In the genomic region with DNA sequence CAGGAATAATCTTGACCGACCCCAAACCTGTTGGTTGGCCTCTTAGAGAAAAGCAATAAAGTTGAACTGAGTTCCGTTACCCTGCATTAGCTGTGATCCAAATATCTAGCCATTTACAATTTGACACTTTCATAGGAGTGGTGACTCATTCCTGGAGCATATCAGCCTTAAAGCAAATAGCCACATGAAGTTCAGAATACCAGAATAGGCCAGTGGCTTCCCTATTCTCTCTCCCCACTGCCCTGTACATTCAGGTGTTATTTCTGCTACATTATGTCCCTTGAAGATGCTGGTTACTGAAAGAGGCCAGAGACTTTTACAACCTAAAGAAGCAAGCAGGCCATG, we compare ENCODE assay signal across 13 mouse cellular contexts.
DNase-seq lines count a peak whose midpoint lies in the region; ATAC-seq and TF ChIP-seq lines count a peak whose summit lies in the region.
"Had no signal": no experiment of that assay in that cellular context is flagged by ENCODE, and none has a peak within 500 bp of the region (broad histone marks: within the 10 kb centered on the region; RNA-seq: fewer than 3 reads in every experiment).

No protein-coding gene starts in this region.

- WGBS in heart, embryonic 14.5 days: 27% methylated on average over 2 of the region's 2 CpGs
- WGBS in limb, embryonic 14.5 days: 12% methylated on average over 2 of the region's 2 CpGs

- TF ChIP-seq POLR2A in limb, embryonic 14.5 days (IDR thresholded peaks at IDR 0.05; ENCODE audit: borderline replicate concordance, extremely low read depth, insufficient read depth, insufficient read length): no peak

- peak overlapping the region; percentile 26; the same call in 1 of the 2 replicates for H3K9ac ChIP-seq in heart, embryonic 14.5 days (ENCODE audit: low read length)
- H3K9ac ChIP-seq in limb, embryonic 14.5 days (ENCODE audit: low read depth, low read length, severe bottlenecking): no peak overlapping the region
- H3K9ac ChIP-seq: forebrain, postnatal 0 days; midbrain, embryonic 12.5 days; neural tube, embryonic 13.5 days had no signal

- H3K4me2 ChIP-seq in heart, embryonic 14.5 days (ENCODE audit: low read length): peak overlapping the region; percentile 57
- H3K4me2 ChIP-seq in limb, embryonic 14.5 days (replicated peaks; ENCODE audit: low read depth, low read length, severe bottlenecking): no peak overlapping the region
- H3K4me2 ChIP-seq: midbrain, embryonic 12.5 days; neural tube, embryonic 13.5 days had no signal

- peaks cover 6% of the 10 kb centered on the region; the same call in 1 of the 2 replicates for H3K9me3 ChIP-seq in heart, embryonic 14.5 days (ENCODE audit: control insufficient read depth, low read length)
- H3K9me3 ChIP-seq in limb, embryonic 14.5 days (ENCODE audit: control insufficient read depth, low read length): peaks cover 7% of the 10 kb centered on the region; the same call in 1 of the 2 replicates
- H3K9me3 ChIP-seq: neural tube, embryonic 13.5 days had no signal

- ATAC-seq in heart, embryonic 14.5 days (ENCODE audit: insufficient number of reproducible peaks, insufficient read depth, low FRiP score, low read depth): no peak
- no peak for ATAC-seq in limb, embryonic 14.5 days (ENCODE audit: low FRiP score, low read depth)
- ATAC-seq: forebrain, postnatal 0 days had no signal

- peaks cover 7 to 29% of the 10 kb centered on the region in 2 experiments for H3K4me1 ChIP-seq in heart, embryonic 14.5 days (ENCODE audit: control insufficient read depth in 2 of 2, insufficient read depth in 2 of 2, low read length in 2 of 2)
- peaks cover 21% of the 10 kb centered on the region for H3K4me1 ChIP-seq in limb, embryonic 14.5 days (ENCODE audit: control insufficient read depth, insufficient read depth, low read length)
- H3K4me1 ChIP-seq: midbrain, embryonic 12.5 days had no signal

- peak overlapping the region in 1 of 2 experiments; percentile 17; a peak in 2 of 4 replicates for H3K4me3 ChIP-seq in heart, embryonic 14.5 days (ENCODE audit: control insufficient read depth in 1 of 2, insufficient read depth in 1 of 2, low read depth in 1 of 2, low read length in 2 of 2)
- H3K4me3 ChIP-seq in limb, embryonic 14.5 days (replicated peaks; ENCODE audit: low read length): no peak overlapping the region
- H3K4me3 ChIP-seq: midbrain, embryonic 12.5 days; neural tube, embryonic 13.5 days had no signal

- H3K27me3 ChIP-seq in heart, embryonic 14.5 days (ENCODE audit: control insufficient read depth, insufficient read depth, low read length): no peaks in the 10 kb centered on the region
- no peaks in the 10 kb centered on the region for H3K27me3 ChIP-seq in limb, embryonic 14.5 days (ENCODE audit: control insufficient read depth, insufficient read depth, low read length)
- H3K27me3 ChIP-seq: CH12.LX; midbrain, embryonic 12.5 days; neural tube, embryonic 13.5 days had no signal

- no peak for DNase-seq in heart, adult 9 months (ENCODE audit: low spot score in 2 of 2)
- DNase-seq in 3T3-L1 (ENCODE audit: low read depth, low spot score): peak; percentile 37
- peak; percentile 37 for DNase-seq in c-Kit-positive CD71-positive TER-119-positive erythroid progenitor cells, embryonic 14.5 days (ENCODE audit: low spot score)
- DNase-seq in limb, embryonic 14.5 days (ENCODE audit: low spot score): no peak
- DNase-seq in frontal cortex, adult 2 months (ENCODE audit: extremely low spot score in 1 of 2, low spot score in 1 of 2): no peak
- DNase-seq in testis, postnatal 14 days (ENCODE audit: low spot score): no peak
- DNase-seq in retina, postnatal 1 day: no peak
- DNase-seq: forebrain, postnatal 0 days; left cerebral cortex, postnatal 4 days had no signal

- no peaks in the 10 kb centered on the region for H3K36me3 ChIP-seq in heart, embryonic 14.5 days (ENCODE audit: control insufficient read depth, insufficient read depth, low read length)
- H3K36me3 ChIP-seq in limb, embryonic 14.5 days (ENCODE audit: control insufficient read depth, insufficient read depth, low read length): no peaks in the 10 kb centered on the region
- H3K36me3 ChIP-seq: midbrain, embryonic 12.5 days; neural tube, embryonic 13.5 days had no signal

- H3K27ac ChIP-seq in heart, embryonic 14.5 days (replicated peaks in 1 of 2; ENCODE audit: control insufficient read depth in 1 of 2, insufficient read depth in 1 of 2, low read depth in 2 of 2, low read length in 2 of 2): peak overlapping the region; percentile 51 to 83
- peak overlapping the region; percentile 53; the same call in 1 of the 2 replicates for H3K27ac ChIP-seq in limb, embryonic 14.5 days (replicated peaks; ENCODE audit: low read depth, low read length)
- H3K27ac ChIP-seq: midbrain, embryonic 12.5 days had no signal

Comparison
In these comparisons a context has a peak if more than half of its experiments do, and no peak if none do; other contexts are left out.
1. DNase-seq: peak in 3T3-L1 (single experiment) and c-Kit-positive CD71-positive TER-119-positive erythroid progenitor cells, embryonic 14.5 days (single experiment); none in heart, adult 9 months (0 of 2), limb, embryonic 14.5 days (single experiment), frontal cortex, adult 2 months (0 of 2), testis, postnatal 14 days (single experiment) and retina, postnatal 1 day (single experiment).